Mouse (Mus musculus) c-Kit-positive CD71-positive TER-119-positive erythroid progenitor cells, embryonic 14.5 days (primary cell): ENCODE results near the gene Prpf39.

ENCODE experiments used
- DNase-seq: peaks from one replicate; pipeline ENCODE4 v3.0.0-alpha.2; 2013; ENCODE audit warnings: low spot score

The Prpf39 gene

DNA sequence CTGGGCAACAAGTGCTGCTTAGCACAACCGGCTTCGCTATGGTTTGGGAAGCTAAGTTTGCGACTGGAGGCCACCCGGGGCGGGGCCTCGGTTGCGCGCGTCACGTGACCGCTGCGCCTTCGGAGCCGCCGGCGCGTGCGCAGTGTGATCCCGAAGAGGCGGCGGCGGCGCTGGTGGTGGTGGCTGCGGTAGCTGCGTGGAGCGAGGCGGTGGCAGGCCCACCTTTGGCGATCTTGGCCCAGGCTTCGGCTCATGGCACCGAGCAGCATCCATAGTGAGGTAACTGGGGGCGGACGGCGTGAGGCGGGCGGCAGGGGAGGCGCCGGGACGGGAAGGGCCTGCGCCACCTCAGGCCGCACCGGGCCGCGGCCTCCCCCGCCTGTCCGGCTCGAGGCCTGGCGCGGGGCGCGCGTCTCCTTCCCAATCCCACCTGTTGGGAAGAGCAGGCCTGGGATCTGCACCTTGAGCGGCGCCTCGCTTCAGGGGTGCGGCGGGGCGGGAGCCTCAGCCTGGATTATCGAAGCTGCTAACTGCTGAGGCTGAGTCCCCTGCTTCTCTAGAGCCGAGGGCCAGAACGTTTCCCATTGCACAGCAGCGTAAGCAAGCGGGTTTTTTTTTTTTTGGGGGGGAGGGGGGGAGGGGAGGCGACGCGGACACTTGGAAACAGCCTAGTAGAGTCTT is at the start of gene Prpf39:
Gene Prpf39, plus strand, starts transcription at position 144 of the 681 bp plus-strand sequence.
- peak; percentile 88 for DNase-seq

DNA sequence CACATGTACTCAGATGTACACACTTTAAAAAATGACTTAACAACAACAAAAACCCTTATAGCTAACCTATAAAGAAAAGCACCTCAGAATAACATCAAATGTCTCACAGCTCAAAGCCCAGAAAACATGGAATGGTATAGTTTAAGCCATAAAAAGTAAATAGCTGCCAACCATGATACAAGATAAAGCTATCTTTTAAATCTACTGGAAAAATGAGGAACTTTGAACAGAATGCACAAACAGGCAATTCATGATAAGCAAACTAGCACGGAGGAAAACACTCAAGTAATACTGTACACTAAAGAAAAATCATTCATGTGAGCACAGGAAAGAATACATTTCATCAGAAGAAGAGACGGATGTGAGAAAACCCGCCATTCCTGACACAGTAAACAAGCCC is 28.4 kb upstream of the Prpf39 start:
- no peak for DNase-seq

DNA sequence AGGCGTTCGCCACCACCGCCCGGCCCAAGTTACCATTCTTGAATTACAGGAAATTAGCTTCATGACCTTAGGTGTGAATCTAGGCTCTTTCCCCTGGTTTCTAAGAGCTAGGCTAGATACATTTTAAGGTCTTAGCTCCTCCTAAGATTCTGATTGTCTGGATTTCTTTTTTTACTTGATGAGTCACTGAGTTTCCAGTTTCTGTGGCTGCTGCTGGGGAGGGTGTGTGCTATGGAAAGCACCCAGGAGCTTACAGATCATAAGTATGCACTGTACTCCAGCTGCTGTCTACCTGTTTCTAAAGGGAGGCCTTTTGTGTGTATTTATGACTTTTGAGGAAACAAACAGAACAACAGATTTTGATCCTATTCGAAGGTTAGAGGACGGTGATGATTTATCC is 13.3 kb upstream of the Prpf39 start:
- no peak for DNase-seq

DNA sequence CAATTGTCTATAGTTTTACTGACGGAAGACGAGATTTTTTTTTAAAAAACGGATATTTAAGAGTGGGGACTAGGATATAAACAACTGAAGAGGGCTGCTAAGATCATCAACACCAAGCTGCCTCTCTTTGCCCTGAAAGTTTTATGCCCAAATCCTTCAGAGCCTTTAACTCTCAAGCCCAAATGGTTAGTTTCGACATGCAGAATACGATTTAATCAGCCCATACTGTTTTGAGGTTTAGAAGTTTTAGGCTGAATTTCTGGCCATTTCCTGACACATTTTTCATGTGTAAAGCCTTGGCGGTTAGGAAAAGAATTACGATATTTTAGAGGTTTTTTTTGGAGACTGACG is 319 bp upstream of the Prpf39 start:
- no peak for DNase-seq

DNA sequence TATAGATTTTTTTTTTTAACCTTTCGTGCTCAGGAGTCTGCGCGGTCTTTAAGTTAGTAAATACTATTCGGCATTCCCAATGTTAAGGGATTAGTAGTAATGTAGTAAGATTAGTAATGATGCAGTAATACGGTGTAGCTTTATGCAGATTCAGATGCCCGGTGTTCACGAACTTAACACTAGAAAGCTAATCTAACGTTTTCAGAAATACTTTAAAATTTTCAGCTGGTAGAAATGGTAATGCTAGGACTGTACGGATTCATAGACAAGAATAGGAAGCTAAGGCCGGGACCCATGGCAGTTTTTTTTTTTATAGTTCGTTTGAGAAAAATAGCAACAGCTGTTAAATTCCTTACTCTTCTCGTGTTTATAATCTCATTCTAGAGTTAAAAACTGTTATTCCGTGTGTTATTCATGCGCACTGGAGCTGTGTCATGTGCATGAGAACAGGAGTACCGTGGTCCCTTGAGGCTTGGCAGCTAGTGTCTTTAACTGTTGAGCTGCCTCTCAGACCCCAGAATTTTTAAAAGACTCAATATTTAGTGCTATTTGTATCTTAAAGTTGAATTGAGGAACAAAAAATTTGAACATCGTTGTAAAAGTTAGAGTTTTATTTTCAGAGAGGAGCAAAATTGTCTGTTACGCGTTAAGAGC is 886 bp downstream of the Prpf39 start:
- DNase-seq: peak; percentile 23

DNA sequence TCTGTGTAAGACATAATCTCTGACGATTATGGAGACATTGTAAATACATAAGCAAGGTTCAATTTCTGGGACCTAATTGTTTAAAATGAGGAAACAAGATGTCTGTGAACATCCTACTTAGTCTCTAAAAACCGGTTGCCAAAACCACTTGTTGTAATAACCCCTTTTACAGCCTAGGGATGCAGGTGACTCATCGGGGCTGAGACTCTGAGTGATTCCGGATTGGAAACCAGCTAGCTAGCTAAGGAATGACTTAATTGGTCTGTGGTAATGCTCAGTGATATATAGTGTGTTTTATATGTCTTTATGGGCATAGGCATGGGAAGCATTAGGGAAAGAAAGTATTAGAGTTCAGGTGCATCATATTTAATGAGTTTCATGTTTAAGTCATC is 1.4 kb downstream of the Prpf39 start:
- DNase-seq: peak; percentile 40

DNA sequence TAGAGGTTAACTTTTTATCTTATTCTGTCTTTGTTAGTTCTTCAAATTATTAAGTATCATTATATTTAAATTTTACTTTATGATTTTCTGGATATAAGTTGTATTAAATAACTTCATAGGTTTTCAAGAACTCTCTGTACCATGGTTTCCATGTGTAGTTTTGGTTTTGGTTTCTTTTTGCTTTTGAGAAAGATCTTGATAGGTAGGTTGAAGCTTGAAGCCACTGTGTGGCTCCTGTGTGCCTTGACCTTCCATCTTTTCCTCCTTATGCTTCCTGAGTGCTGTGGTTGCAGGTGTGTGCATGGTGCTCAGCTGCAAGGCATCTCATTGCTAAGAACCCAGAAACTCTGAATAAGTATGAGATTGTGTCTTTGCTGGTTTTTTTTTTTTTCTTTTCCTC is 12.7 kb downstream of the Prpf39 start:
- no peak for DNase-seq

DNA sequence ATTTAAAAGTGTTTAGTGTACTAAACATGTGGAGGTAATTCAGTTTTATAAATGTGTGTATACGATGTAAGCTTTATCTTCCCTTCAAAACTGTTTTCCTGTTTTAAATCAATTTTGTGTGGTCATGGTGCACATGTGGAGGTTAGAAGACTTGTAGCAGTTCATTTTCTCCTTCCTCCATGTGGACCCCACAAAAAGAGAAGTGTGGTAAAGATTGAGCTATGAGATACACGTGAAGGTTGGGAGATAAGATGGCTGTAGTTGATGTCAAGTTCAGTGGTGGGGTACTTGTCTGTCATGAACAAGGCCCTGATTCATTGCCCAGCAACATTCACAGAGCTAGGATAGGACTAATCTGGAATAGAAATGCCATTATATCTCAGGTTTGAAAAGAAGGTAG is 22.1 kb downstream of the Prpf39 start:
- DNase-seq: no peak

DNA sequence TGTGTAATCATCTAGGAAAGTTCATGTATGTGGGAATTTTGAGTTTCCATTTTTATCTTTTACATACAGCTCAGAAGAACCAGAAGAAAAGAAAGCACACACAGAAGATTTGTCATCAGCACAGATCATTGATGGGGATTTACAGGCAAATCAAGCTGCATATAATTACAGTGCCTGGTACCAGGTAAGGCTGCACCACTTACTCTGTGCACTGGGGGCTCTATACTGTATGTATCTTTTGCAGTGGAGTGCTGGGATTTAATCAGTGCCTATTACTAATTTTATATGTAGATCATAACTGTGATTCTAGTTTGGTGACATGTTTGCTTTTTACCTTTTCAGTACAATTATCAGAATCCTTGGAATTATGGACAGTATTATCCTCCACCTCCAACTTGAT is 24.9 kb downstream of the Prpf39 start:
- no peak for DNase-seq

DNA sequence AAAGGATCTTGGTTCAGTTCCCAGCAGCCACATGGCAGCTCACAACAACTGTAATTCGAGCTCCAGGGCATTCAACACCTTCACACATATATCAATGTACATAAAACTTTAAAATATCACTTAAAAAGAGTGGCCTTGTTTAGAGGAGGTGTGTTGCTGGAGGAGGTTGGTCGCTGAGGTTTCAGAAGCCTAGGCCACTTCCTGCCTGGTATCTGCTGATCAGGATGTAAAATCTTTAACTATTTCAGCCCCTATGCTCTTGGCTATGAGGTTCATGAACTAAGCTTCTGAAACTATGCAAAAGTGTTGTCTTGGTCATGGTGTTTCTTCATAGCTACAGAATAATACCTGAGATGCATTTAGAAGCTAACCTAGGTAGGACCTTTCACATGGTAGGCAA is 29.1 kb downstream of the Prpf39 start:
- no peak for DNase-seq

DNA sequence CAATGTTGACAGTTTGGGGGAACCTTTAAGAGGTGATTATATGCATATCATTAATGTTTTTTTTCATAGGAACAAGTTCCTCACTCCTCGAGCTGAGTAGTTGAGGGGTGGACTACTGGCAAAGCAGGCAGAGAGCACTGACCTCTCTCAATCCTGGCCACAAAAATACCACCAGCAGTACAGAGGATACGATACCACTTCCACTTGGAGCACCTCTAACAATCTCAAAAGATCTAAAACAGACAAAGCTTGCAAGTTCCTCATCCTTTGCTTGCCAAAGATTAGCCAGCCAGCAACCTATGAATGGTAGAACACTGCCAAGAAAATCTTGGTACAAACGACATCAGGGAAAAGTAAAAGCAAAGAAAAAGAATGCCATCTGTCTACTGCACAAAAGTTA is 30.1 kb downstream of the Prpf39 start:
- DNase-seq: no peak

DNA sequence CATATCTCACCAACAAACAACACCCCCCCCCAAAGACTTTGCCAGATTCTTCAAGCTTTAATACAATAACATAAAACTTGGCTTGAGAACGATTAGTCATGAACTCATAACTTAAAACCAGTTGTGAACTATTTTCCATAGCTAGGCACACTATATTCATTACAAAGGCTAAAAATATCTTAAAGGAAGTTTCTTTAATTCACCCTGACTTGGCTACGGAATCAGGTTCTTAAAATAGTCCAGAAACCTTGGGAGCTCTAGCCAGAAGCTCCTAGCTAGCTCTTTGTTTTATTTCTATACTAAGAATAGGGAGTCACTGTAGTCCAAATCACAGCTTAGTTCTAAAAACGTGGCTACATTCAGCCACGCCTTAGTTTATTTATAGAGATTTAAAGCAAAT is 32.3 kb downstream of the Prpf39 start:
- no peak for DNase-seq

DNA sequence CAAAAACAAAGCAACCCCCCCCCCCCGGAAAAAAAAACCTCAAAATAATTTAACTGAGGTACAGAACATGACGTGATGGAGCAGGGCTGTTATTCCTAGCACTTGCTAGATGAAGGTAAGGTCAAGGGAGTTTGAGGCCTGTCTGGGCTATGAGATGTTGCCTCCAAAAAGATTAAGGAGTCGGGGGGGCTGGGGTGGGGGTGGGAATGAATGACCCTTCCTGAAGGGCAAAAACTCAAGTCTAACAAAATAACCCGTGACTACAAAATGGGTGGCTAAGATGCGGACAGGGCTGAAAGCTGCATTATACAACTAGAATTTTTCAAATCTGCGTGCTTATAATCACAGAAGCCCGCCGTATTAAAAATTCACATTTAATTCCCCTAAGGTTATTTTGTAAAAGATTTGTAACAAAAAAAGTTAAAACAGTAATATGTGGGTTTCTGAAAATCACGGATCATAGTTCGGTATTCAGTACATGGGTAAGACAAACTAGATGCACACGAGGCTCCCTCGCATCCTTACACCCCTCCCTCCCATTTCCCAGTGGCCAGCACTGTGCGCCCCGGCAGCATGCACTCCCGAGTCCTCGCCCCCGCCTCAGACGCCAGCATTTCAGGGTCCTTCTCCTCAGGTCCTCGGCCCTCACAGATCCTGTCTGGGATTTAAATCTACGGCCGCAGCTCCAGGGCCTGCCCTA is 36.9 kb downstream of the Prpf39 start:
- DNase-seq: no peak

DNA sequence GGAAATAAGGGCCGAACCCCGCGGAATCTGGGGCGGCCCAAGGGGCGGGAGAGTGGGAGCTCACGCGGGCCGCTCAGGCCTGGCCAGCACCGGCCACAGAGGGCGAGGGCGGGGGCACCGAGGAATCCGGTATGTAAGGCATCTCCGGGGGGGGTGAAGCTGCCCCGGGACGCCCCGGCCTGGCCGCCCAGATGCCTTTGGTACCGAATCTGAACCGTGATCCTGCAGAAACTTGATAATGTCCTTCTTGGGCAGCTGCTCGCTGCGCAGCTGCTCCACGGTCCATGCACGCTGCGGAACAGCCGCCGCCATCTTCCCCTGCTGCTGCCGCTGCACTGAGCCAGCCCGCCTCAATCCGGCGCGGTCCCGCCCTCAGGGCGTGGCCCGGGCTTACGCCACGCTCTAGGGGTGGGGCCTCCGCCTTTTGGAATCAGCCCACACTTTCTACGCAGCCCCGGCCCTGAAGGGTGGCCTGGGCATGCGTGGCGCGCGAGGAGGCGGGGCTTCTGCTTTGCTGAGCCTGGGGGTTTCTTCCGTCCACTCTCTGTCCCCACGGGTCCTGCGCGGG is 37.6 kb downstream of the Prpf39 start, which contains the start of gene Fkbp3:
Gene Fkbp3, minus strand, starts transcription at position 397 of the 568 bp plus-strand sequence.
- peak; percentile 94 for DNase-seq

DNA sequence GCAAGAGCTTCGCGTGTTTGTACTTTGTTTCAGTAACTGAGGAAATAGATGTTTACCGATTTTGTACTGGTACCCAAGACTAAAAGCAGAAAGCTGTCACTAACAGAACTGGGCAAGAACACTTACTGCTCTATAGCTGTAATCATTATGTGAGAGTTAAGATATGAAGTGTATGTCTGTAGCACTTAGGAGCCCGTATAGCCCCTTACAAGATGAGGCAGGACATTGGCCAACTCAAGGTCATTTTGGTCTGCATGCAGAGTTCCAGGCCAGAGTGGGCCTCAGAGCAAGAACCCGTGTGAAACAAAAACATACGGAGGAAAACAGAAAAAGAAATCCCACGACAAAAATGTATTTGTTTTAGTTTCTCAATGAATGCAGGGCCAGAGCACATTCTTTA is 38.5 kb downstream of the Prpf39 start:
- no peak for DNase-seq

DNA sequence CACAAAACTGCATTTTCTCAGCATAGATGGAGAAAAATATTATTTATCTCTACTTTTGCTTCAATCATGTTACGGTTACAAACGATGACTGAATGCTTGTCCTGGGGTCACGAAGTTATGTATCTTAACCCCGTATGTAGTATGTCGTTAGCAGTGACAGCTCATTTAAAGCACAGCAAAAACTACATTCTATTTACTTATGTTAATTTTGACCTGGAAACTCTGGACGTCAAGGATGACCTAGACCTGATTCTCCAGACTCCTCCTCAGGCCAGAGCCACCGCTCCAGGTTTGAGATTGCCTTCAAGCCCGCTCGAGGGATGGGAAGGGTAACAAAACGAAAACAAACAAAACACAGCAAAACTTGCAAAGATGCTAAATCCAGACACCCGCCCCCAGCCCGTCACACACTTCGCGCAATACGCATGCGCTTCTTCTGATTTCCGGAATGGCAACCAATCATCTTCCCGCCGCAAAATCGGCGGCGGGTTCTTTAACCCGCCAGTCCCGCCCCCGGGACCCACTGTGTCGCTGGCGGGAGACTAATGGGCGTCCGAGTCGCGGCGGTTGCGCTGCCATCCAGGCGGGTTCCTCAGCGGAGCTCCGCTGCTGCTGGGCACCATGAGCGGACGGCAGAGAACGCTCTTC is 39.1 kb downstream of the Prpf39 start, which contains the start of gene Fancm:
Gene Fancm, plus strand, starts transcription at position 519 of the 648 bp plus-strand sequence.
- DNase-seq: peak; percentile 92

DNA sequence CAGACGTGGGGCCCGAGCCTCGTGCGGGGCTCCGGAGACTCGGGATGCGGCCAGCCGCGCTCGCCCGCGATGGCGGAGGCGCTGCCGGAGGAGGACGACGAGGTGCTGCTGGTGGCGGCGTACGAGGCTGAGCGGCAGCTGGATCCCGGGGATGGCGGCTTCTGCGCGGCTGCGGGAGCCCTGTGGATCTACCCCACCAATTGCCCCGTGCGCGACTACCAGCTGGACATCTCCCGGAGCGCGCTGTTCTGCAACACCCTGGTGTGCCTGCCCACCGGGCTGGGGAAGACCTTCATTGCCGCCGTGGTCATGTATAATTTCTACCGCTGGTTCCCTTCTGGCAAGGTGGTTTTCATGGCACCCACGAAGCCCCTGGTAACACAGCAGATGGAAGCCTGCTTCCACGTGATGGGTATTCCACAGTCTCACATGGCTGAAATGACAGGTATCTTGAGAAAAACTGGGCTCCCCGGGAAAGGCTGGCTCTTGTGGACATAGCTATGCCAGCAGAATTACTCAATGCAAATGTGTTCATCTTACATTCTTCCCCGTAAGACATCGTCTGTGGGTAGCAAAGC is 39.7 kb downstream of the Prpf39 start:
- DNase-seq: peak; percentile 21

DNA sequence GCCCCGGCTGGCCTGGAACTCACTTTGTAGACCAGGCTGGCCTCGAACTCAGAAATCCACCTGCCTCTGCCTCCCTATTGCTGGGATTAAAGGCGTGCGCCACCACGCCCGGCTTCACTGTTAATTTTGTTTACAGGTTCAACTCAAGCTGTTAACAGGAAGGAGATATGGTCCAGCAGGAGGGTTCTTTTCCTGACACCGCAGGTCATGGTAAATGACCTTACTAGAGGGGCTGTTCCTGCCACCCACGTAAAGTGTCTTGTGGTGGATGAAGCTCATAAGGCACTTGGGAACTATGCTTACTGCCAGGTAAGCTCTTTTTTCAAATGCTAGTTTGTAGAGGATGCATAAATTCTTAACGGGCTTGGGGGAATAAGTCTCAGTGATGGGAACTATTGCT is 40.8 kb downstream of the Prpf39 start:
- DNase-seq: no peak

DNA sequence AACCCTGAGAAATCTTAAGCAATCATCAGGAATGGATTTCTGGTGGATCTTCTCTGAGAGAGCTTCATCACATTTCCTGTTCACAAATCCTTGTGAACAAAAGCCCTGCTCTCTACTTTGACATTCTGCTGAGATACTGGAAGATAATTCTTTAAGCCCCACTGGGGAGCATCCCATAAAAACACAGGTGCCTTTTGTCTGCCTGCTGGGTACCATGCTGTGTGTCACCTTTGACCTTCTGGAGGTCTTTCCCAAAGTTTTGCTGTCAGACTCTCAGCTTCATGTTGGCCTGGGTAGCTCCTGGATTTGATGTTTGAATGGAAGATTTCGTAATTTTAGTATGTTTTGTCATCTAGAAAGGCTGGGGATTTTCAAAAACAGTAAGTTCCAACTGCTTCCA is 72.6 kb downstream of the Prpf39 start:
- no peak for DNase-seq

DNA sequence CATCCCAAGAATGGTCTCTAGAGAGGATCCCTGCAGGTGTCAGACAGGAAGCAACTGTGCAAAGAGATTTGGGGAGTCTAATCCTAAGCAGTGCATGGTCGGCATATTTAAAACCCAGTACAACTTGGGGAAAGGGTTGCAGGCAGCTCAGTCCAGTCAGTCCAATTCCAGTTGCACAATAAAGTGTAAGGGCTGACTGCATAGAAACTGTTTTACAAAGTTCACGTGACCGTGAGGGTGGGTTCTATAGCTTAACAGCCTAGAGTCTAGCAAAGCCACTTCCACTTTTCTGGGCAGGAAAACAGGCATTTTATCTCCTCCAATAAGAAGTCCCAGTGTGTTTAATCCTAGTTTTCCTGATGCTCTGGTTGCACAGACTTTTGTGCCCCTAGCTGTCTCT is 75.4 kb downstream of the Prpf39 start:
- no peak for DNase-seq

DNA sequence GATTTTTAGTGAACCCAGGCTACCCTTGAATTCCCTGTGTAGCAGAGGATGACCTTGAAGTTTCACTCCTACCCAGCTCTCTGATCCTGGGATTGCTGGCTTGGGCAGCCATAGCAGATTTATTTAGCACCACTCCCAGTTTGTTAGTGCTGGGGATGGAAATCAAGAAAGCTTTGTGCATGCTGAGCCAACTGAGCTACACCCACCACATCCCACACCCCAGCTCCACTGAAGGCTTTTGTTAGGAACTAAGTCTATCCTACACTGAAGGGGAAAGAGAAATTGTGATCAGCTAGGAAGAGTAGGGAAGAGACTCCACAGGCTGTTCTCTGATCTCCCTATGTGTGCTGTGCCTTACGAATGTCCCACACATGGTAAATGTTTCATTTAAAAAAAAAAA is 76.7 kb downstream of the Prpf39 start:
- no peak for DNase-seq
